Mouse (Mus musculus): ENCODE data around the gene Cfap61.

Gene Cfap61

GRCm38 (mm10) chr2:146009596-146010349 lies 75.2 kb downstream of the Cfap61 start:
- DNase-seq (ENCODE audit: inconsistent age in 2 of 2, low spot score in 1 of 2): peak; percentile 21 to 68

- DNase-seq (ENCODE audit: inconsistent age in 2 of 2, low spot score in 1 of 2): no peak
Observed at GRCm38 (mm10) chr2:146010816-146011215, 76.2 kb downstream of the Cfap61 start.

GRCm38 (mm10) chr2:146015341-146016186 lies 81.0 kb downstream of the Cfap61 start:
- DNase-seq (ENCODE audit: inconsistent age in 2 of 2, low spot score in 1 of 2): peak in 1 of 2 experiments; percentile 40

- DNase-seq (ENCODE audit: inconsistent age in 2 of 2, low spot score in 1 of 2): no peak
Observed at GRCm38 (mm10) chr2:146022846-146023245, 88.3 kb downstream of the Cfap61 start.

- no peak for DNase-seq (ENCODE audit: inconsistent age in 2 of 2, low spot score in 1 of 2)
Observed at GRCm38 (mm10) chr2:146043640-146044039, 109.1 kb downstream of the Cfap61 start.

GRCm38 (mm10) chr2:146044926-146045890 lies 110.6 kb downstream of the Cfap61 start:
- DNase-seq (ENCODE audit: inconsistent age in 2 of 2, low spot score in 1 of 2): peak in 1 of 2 experiments; percentile 35

GRCm38 (mm10) chr2:146047691-146048090 lies 113.1 kb downstream of the Cfap61 start:
- DNase-seq (ENCODE audit: inconsistent age in 2 of 2, low spot score in 1 of 2): no peak

GRCm38 (mm10) chr2:146048221-146048829 lies 113.7 kb downstream of the Cfap61 start:
- no peak for DNase-seq (ENCODE audit: inconsistent age in 2 of 2, low spot score in 1 of 2)

GRCm38 (mm10) chr2:146049339-146049738 lies 114.8 kb downstream of the Cfap61 start:
- DNase-seq (ENCODE audit: inconsistent age in 2 of 2, low spot score in 1 of 2): no peak

GRCm38 (mm10) chr2:146050069-146050468 lies 115.5 kb downstream of the Cfap61 start:
- DNase-seq (ENCODE audit: inconsistent age in 2 of 2, low spot score in 1 of 2): no peak

GRCm38 (mm10) chr2:146051334-146051733 lies 116.8 kb downstream of the Cfap61 start:
- no peak for DNase-seq (ENCODE audit: inconsistent age in 2 of 2, low spot score in 1 of 2)

- no peak for DNase-seq (ENCODE audit: inconsistent age in 2 of 2, low spot score in 1 of 2)
Observed at GRCm38 (mm10) chr2:146057123-146057522, 122.5 kb downstream of the Cfap61 start.

- DNase-seq (ENCODE audit: inconsistent age in 2 of 2, low spot score in 1 of 2): no peak
Observed at GRCm38 (mm10) chr2:146058791-146059190, 124.2 kb downstream of the Cfap61 start.

- DNase-seq (ENCODE audit: inconsistent age in 2 of 2, low spot score in 1 of 2): no peak
Observed at GRCm38 (mm10) chr2:146061421-146062300, 127.1 kb downstream of the Cfap61 start.

GRCm38 (mm10) chr2:146062330-146063092 lies 127.9 kb downstream of the Cfap61 start:
- no peak for DNase-seq (ENCODE audit: inconsistent age in 2 of 2, low spot score in 1 of 2)

- DNase-seq (ENCODE audit: inconsistent age in 2 of 2, low spot score in 1 of 2): no peak
Observed at GRCm38 (mm10) chr2:146063093-146064074, 128.8 kb downstream of the Cfap61 start.

GRCm38 (mm10) chr2:146067364-146067763 lies 132.8 kb downstream of the Cfap61 start:
- DNase-seq (ENCODE audit: inconsistent age in 2 of 2, low spot score in 1 of 2): no peak

GRCm38 (mm10) chr2:146073300-146073699 lies 138.7 kb downstream of the Cfap61 start:
- no peak for DNase-seq (ENCODE audit: inconsistent age in 2 of 2, low spot score in 1 of 2)
